ENCODE assay signal across 40 mouse cellular contexts in the genomic region with DNA sequence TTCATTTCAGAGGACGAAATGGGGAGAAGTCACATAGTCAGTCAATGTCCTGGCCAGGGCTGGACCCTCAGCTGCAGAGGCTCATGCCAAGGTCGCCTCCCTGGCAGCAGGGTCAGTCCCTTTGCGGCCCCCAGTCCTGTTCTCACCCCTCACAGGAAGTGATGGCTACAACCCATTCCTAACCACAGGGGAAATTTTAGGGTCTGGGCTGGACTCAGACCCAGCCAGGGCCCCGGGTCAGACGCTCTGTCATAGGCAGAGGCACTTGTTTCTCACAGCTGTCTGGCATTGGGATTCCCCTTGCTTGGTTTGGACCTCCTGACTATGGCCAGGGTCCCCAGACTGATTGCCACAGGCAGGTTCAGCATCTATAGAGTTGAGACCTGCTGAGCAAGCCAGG. TPM values are rescaled to one million over a fixed set of nuclear protein-coding genes. Genes with fewer than 3 reads are reported as not detected.
"Had no signal": no experiment of that assay in that cellular context is flagged by ENCODE, and none has a peak within 500 bp of the region (broad histone marks: within the 10 kb centered on the region; RNA-seq: fewer than 3 reads in every experiment).

No protein-coding gene starts in this region.

- H3K27ac ChIP-seq: heart, embryonic 10.5 days; heart, embryonic 13.5 days; heart, embryonic 15.5 days; hindbrain, embryonic 10.5 days; hindbrain, embryonic 12.5 days; hindbrain, embryonic 13.5 days; hindbrain, embryonic 14.5 days; hindbrain, embryonic 15.5 days; hindbrain, postnatal 0 days; intestine, embryonic 15.5 days; kidney, embryonic 15.5 days; kidney, postnatal 0 days had no signal

- H3K4me2 ChIP-seq: heart, embryonic 11.5 days; heart, embryonic 12.5 days; heart, embryonic 13.5 days; heart, embryonic 15.5 days; hindbrain, embryonic 12.5 days; hindbrain, embryonic 13.5 days; hindbrain, embryonic 14.5 days; hindbrain, embryonic 15.5 days; intestine, embryonic 15.5 days; kidney, embryonic 15.5 days had no signal

- DNase-seq: heart, postnatal 10 days; heart, postnatal 14 days; heart, postnatal 36 days; heart, postnatal 4 days; kidney, adult 11 months; kidney, adult 18-20 months; kidney, adult 2 months; kidney, adult 8-10 months; kidney, adult 9 months; kidney, postnatal 10 days; kidney, postnatal 14 days; kidney, postnatal 25 days; kidney, postnatal 36 days; kidney, postnatal 4 days; layer of hippocampus, adult 9-11 months; layer of hippocampus, postnatal 36 days had no signal

- H3K4me1 ChIP-seq: hindbrain, embryonic 15.5 days had no signal

- H3K36me3 ChIP-seq: heart, embryonic 10.5 days; heart, embryonic 12.5 days; heart, embryonic 13.5 days; heart, embryonic 15.5 days; hindbrain, embryonic 10.5 days; hindbrain, embryonic 12.5 days; hindbrain, embryonic 13.5 days; hindbrain, embryonic 15.5 days; intestine, embryonic 15.5 days; kidney, embryonic 15.5 days had no signal

- H3K4me3 ChIP-seq: heart, embryonic 10.5 days; heart, embryonic 12.5 days; heart, embryonic 13.5 days; heart, embryonic 15.5 days; hindbrain, embryonic 10.5 days; hindbrain, embryonic 12.5 days; hindbrain, embryonic 13.5 days; hindbrain, embryonic 15.5 days; intestine, embryonic 15.5 days; kidney, embryonic 15.5 days had no signal

- ATAC-seq: hindbrain, embryonic 16.5 days; hindbrain, postnatal 0 days; inflammation-experienced regulatory T-cells, adult 6 months; intestine, embryonic 15.5 days; intestine, embryonic 16.5 days; intestine, postnatal 0 days had no signal

- H3K9me3 ChIP-seq: heart, embryonic 10.5 days; heart, embryonic 12.5 days; heart, embryonic 13.5 days; heart, embryonic 15.5 days; hindbrain, embryonic 10.5 days; hindbrain, embryonic 12.5 days; hindbrain, embryonic 13.5 days; hindbrain, embryonic 15.5 days; intestine, embryonic 15.5 days; kidney, embryonic 15.5 days had no signal

- H3K9ac ChIP-seq: heart, embryonic 12.5 days; heart, embryonic 13.5 days; heart, embryonic 15.5 days; hindbrain, embryonic 12.5 days; hindbrain, embryonic 13.5 days; hindbrain, embryonic 14.5 days; hindbrain, embryonic 15.5 days; intestine, embryonic 15.5 days; kidney, embryonic 15.5 days had no signal

- H3K27me3 ChIP-seq: hindbrain, embryonic 12.5 days; hindbrain, embryonic 13.5 days; hindbrain, embryonic 15.5 days; intestine, embryonic 15.5 days; kidney, embryonic 15.5 days had no signal

RNA-seq across cellular contexts. Expression of gene Runx3, which starts 43.8 kb away (rescaled TPM):
- total RNA-seq: hindbrain, postnatal 0 days; layer of hippocampus, adult 18-20 months; layer of hippocampus, postnatal 10 days; layer of hippocampus, postnatal 14 days; layer of hippocampus, postnatal 25 days; layer of hippocampus, postnatal 36 days had no signal
- polyA plus RNA-seq: heart, embryonic 11.5 days; hindbrain, embryonic 14.5 days; hindbrain, embryonic 16.5 days; hindbrain, postnatal 0 days; kidney, embryonic 14.5 days; kidney, embryonic 16.5 days had no signal
